Mouse (Mus musculus) brain, embryonic 18.5 days (tissue): ENCODE measurements at regions not wholly inside any gene's neighbourhood (a gene's known extent, or its start where the extent isn't known, plus 50 kb on each side); places are given as distances from the start of the nearest gene placed in this dataset.

ENCODE experiments used
- DNase-seq: peaks from one replicate; pipeline ENCODE4 v3.0.0-alpha.2; 2012; ENCODE audit warnings: low read depth, low spot score

DNA sequence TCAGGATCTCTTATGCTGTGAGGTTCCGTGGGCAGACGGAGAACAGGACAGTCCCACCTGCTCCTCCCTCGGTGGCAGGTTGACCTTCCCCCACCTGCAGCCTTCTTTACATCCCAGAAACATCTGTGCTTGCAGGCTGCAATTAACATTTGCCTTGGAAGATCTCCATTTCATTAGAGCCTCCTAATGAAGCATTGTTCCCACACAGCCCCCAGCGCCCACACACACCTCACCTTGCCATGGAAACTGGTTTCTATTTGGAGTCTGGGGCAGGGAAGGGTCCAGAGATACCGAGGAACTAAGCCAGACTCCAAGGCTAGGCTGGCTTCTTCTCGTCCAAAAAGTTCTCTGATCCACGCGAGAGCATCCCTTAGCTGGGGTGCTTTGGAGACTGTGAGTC is 56.6 kb upstream of the Rpl38 start:
- no peak for DNase-seq

DNA sequence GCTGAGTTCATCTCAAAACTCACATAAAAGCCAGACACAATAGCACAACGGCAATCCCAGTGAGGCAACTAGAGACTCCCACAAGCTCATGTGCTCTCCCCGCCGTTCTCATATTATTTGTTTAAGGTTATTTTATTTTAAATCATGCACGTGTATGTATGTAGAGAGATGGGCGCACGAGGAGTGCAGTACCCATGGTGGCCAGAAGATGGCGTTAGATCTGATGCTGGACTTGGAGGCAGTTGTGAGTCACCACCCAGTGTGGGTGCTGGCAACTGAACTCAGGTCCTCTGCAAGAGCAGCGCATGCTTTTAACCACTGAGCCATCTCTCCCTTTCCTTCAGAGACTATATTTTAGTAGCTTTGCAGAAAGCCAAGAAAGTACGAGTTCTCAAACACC is 60.3 kb upstream of the Rpl38 start:
- DNase-seq: no peak

DNA sequence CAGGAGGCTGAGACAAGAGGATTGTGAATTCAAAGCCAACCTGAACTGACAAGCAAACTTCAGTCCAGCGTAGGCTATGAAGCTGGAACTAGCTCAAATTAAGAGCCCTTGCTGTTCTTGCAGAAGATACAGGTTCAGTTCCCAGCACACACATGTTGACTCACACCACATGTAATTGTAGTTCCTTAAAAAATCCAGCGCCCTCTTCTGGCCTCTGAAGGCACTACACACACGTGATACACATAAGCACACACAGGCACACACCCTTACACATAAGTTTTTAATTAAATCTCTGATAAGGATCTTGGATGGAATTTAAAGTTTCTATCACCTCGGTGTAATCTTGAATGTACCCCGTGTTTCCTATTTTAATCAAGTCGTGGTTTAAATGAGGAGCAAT is 65.2 kb upstream of the Rpl38 start:
- no peak for DNase-seq

DNA sequence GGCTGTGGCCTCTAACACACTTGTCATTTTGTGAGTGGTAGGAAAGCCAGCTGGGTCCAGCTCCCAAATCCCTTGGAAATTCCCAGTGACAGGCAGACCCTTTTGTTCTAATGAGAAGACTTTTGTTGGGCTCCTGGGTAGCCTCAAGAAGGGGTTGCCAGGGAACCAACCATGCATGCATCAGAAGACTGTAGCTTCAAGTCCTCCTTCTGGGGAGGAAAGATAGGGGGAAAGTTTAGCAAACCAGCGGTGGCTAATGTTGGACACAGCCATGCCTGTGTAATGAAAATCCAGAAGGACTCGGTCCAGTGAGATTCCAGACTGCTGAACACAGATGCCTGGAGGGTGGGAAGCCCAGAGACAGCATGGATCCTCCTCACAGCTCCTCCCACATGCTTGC is 71.1 kb upstream of the Rpl38 start:
- DNase-seq: no peak

DNA sequence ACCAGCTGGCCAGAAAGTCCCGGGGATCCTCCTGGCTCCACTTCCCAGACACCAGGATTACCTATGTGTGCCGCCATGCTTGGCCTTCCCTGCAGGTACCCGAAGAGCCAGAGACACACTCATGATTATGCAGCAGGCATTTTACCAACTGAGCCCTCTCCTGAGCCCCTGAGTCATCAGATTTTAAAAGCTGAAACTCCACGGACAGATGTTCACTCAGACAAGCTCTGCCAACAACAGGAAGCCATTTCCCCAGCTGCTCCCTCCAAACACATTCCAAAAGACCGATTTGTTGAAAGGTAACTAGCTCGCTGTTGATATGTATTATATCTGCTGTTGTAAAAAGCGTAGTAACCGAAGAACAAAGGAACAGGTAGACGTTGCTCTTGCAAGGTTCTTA is 75.4 kb upstream of the Rpl38 start:
- no peak for DNase-seq

DNA sequence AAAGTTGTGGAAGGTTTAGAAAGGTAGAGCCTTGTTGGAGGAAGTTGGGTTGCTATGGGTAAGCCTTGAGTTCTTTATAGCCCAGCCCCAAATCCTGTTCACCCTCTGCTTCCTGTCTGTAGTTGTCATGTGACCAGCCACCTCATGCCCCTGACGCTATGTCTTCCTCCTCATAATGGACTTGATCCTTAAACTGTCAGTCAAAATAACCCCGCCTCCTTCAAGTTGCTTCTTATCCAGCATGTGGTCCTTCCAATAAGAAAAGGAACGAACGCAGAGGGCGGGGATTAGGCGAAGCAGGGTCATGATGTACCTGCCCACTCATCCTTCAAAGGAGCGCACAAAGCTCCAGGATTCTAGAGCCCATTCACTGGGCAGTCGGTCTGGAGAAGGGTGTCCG is 79.8 kb upstream of the Rpl38 start:
- DNase-seq: no peak

DNA sequence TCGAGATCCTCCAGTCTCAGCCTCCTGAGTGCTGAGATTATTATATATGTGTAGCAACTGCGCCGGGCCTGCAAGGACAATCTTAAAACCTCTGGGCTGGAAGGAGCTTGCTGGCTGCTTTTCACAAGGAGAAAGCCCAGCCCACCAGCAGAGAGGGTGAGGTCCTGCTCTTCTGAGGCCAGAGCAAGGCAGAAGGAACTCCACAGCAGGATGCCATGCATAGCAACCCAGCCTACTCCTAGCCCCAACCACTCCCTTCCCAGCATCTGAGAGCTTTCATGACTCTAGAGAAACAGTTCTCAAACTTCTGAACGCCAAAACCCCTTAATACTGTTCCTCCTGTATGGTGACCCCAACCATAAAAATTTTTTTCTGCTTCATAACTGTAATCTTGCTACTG is 80.3 kb upstream of the Rpl38 start:
- no peak for DNase-seq

DNA sequence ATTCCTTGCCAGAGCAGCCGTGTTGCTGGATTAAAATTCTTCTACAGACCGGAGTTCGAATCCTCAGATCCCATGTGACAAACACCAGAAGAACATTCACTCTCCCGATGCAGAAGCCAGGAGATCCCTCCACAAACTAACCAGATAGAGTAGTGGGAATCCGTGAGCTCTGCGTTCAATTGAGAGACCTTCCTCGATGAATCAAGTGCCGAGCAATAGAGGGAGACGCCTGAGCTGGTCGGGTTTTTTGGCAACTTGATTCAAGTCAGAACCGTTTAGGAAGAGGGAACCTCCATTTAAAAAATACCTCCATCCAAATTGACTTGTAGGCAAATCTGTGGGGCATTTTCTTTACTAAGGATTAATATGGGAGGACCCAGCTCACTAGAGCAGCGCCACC is 81.9 kb upstream of the Rpl38 start:
- no peak for DNase-seq

DNA sequence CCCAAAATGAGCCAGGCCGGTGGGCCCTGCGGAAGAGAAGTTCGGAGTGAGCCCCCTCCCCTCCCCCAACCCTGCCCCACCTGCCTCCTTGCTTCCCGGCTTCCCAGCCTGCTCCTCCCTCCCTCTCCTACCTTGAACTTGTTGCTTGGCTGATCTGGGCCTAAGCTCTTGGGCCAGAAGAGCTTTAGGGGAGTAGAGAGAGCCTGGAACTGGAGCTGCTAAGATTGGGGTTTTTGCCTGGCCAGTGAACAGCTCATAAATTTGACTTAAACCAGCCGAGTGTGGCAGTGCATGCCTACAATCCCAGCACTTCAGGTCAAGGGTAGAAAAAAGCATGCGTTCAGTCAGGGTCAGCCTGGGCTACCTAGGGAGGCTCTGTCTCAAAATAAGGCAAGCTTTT is 83.5 kb upstream of the Rpl38 start:
- no peak for DNase-seq

DNA sequence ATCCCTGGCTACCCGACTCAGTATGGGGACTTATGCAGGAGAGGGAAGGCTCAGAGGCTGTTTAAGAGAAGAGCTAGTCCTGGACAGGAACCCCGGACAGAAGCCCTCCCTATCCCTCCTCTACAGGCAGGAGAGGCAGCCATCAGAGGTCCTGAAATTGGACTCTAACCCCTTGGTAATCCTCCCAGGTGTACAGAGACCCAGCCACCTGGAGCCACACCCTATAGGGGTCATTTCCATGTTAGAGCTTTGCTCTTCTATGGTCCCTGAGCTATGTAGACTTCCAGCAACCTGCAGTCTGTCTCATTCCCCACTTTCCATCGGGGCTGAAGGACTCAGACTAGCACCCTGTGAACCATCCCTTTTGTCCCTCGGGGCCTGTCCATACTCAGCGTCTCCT is 84.2 kb upstream of the Rpl38 start:
- no peak for DNase-seq

DNA sequence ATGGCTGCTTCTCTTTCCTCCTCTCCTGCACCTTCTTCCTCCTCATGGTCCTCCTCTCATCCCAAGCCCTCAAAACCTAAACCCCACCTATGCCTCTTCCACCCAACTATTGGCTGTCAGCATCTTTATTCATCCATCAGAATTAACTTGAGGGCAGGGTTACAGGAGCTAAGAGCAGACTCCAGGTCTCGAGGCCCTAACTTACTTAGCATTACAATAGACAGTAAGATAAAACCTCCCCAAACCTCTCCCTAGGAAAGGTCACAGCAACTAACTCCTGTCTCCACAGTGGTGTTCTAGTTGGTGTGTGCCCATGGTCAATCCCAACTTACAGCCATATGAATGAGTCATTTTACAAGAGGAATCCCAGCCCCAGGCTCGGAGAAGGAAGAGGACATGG is 88.3 kb upstream of the Rpl38 start:
- DNase-seq: no peak

DNA sequence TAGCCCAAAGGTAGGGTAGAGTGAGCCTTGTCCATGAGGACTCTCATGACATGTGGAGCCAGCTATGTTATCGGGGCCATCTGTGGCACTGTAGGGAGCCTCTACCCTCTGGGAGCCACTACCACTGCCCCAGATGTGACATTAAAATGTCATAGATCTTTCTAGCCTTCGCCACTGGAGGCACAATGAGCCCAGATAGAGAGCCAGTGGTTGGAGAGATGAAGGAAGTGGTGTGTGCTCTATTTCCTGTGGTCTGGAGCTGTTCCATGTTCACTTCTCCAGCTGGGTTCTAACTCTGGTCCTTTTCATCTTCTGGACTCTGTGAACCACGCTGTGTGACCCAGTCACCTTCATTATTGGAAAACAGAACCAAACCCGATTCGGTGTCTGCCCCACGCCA is 89.8 kb upstream of the Rpl38 start:
- no peak for DNase-seq

DNA sequence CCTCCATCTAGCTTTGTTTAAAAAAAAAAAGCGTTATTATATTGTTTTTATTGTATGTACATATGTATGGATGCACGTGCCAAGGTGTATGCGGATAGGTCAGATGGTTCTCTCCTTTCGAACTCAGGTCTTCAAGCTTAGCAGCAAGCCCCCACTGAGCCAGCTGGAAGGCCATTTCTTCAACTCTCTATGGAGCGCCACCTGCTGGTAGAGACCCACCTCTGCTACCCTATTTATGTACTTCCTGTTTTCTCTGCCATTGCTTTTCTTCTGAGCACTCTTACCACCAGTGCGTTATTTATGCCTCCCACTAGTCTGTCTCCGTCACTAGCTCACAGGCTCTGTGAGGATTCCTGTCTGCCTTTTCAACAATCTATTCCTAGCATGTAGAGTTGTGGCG is 91.5 kb upstream of the Rpl38 start:
- no peak for DNase-seq

DNA sequence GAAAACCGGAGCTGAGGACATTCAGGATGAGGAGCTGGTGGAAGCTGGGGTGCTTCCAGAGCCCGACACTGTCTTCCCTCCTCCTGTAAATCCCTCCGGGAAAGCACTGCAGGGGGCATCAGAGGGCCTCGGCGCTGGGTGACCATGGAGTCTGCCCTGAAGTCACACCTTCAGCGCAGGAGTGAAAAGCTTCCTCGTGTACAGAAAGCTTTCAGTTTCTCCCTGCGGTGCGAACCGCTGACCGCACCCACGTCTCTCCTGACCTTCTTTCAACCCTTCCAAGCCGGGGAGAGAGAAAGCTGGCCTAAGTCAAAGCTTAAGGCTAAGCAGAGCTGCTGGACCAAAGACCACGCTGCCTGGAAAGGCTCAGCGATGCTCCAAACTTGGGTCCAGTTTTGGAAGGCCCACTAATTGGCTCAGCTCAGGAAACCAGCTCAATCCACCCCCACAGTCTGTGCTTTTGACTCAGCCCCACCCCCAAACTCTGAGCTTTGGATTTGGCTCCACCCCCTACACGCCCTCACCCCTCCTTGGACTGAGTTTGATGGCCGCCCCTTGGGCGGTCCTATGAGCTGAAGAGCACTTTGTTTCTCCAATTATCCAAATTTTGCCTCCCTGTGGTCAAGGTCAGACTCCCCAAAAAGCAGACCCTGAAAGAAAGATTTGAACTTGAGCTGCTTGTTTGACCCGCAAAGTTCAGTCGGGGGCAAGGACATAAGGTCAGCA is 97.0 kb upstream of the Rpl38 start:
- DNase-seq: no peak

DNA sequence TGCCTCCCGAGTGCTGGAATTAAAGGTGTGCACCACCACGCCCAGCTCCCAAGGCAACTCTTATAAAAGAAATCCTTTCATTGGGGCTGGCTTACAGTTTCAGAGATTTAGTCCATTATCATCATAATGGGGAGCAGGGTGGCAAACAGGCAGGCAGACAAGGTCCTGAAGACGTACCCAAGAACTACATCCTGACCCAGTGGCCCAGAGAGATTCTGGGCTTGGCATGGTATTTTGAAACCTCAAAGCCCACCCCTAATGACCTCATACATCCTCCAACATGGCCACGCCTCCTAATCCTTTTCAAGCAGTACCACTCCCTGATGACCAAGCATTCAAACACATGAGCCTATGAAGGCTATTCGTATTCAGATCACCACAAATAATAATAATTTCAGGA is 98.2 kb upstream of the Rpl38 start:
- DNase-seq: no peak

DNA sequence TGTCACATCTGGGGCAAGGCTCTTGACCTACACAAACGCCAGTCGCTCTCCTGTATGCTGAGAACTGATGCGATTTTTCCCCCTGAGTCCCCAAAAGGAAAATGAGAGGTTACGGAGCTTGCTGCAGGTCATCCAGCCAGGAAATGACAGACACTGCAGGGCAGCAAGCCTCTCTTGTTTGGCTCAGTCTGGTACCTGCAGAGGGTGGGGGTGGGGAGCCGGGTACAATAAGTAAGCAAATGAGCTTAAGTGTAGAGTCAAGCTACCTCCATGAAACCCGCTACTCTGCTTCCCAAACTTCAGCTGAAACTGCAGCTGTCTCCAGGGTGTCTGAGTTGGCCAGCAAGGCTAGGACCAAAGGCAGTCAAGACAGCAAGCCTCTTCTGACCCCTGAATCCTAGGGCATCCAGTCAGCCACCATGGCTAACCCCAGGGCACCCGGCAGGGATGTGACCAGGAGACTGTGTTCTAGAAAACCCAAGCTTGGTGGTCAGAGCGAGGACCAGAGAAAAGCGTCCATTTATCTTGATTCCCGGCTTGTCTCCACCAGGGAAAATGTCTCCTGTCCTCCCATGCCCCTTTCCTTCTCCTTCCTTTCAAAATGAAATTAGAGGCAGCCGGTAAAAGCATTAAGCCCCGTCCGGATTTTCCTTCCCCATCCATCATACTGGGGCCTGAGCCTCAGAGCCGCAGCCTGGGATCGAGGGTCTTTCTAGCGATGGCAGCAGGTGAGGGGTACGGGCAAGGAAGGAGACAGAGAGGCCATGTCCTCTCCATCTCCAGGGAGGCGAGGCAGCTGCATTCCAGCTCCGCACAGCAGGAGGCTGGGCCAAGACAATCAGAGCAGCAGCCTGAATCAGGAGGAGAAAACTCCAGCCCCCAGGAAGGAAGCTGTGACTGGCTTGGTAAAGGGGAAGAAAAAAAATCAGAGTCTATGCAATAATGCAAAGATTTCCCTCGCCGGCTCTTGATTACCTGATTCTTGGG is 100.2 kb upstream of the Rpl38 start:
- DNase-seq: no peak

DNA sequence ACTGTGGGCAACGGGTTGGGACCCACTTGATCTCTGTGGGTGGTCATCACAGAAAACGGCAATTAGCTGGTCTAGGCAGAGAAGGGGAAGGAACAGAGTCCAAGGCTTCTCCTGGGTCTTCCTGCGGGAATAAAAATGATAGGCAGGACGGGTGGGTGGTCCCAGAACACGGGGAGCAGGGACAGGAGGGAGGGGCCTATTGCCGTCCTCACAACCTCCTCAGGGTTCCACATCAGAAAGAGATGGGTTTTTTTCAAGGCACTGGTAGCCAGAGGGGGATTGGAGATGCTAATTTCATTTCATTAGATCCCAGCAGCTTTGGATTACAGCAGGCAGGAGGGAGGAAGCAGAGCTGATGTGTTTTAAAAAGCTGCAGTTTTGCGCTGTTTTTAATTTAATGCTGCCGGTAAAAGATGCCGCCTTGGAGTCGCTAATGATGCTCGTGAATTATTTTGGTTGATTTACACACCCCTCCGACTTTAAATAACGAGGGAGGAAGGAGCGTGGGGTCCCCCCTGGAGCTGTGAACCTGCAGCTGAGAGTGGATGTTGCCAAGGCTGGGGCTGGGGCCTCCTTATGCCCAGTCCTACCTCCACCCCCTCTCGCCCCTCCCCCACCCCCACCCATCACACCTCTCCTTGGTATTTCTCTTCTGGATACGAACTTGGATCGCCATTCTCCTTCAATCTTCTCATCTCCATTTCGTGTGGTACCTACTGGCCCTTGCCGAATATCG is 101.1 kb upstream of the Rpl38 start:
- no peak for DNase-seq

DNA sequence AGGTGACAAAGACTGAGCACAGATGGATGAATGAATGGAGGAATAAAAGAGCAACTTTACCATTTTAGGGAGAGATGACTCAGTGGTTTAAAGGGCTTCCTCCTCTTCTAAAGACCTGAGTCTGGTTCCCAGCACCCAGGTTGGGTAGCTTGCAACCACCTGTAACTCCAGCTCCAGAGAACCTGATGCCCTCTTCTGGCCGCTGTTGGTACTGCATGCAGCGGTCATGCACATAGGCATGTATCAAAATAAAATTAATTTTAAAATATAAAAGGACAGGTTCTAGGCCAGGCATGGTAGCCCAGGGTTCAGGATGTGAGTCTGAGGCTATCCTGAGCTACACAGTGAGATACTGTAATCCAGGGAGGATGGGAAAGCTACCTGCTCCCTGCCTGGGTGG is 103.4 kb upstream of the Rpl38 start:
- DNase-seq: no peak

DNA sequence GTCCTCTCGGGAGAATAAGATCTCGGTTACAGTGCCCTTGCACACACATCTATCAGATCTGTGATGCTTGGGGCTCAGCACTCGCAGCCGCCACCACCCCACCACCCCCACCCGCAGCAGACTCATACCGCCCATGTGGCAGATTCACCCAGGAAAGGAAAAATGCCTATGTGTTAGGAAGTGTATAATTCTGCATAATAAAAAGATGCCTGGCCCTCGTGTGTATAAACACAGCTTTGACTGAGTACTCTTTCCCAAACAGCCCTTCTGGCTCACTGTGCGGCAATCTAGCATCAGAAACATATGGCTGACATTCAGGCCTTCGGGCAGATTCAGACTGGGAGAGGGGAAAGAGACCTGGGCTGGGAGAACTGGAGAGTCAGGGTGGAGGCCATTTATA is 105.2 kb upstream of the Rpl38 start:
- DNase-seq: no peak

DNA sequence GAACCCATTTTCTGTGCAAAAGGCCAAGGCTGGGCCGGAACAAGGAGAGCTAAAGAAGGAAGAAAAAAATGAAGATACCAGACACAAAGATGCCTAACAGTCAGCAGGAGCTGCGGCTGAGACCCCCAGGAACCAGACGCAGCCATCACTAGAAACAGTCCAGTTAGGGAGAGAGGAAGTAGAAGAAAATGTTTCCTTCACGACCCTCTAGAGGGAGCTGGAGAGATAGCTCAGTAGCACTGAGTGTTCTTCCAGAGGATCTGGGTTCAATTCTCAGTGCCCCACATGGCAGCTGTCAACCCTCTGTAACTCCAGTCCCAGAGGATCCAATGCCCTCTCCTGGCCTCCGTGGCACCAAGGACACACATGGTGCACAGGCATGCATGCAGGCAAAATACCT is 113.7 kb upstream of the Rpl38 start:
- DNase-seq: no peak

DNA sequence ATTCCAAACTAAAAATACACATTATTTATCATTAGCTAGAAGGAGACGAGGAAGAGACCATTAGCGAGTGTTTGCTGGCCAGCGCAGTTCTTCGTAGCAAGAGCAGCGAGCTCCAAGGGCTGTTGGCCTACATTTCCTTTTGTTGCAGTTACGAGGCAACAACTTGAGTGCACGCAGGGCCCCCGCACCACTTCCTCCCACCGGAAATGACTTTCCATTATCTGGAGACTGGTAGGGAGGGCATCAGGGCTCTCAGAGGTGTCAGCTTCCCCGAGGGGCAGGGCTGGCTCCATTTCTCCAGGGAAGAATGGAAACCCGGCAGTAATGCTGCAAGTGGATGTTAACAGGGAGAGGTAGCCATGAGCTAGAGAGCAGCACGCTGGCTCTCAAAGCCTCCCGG is 114.3 kb upstream of the Rpl38 start:
- no peak for DNase-seq

DNA sequence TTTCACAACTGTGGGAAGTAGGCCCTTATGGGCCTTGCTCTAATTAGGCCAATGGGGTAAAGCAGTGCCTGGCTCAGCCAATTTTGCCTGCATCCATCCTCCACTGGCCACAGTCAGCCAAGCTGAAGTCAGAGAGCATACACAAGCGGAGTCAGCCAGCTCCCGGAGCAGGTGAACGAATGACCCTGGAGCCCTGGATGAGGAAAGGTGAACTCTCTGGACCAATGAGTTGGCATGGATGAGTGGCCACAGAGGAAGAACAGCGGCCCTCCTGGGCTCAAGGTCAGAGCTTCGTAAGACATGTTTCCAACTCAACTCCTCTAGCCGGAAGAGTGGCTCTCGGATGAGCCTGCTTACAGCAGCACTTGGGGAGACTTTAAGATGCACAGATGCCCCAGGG is 116.1 kb upstream of the Rpl38 start:
- DNase-seq: no peak
